Mouse (Mus musculus): ENCODE measurements at regions not wholly inside any gene's neighbourhood (a gene's known extent, or its start where the extent isn't known, plus 50 kb on each side); places are given as distances from the start of the nearest gene placed in this dataset.

GRCm38 (mm10) chr19:56054186-56054585 lies 232.8 kb upstream of the Habp2 start:
- no peak for TF ChIP-seq CTCF (IDR thresholded peaks at IDR 0.05; ENCODE audit: borderline replicate concordance, insufficient read depth, low read depth, low read length)
- no peak for TF ChIP-seq POLR2A (IDR thresholded peaks at IDR 0.05; ENCODE audit: borderline replicate concordance, insufficient read depth, low read length)

Measured in cerebellum, adult 2 months (tissue).